20 mouse cellular contexts compared by ENCODE assay signal in genomic region chr10:86838827-86839226, GRCm38 (mm10).
"Had no signal": no experiment of that assay in that cellular context is flagged by ENCODE, and none has a peak within 500 bp of the region (broad histone marks: within the 10 kb centered on the region; RNA-seq: fewer than 3 reads in every experiment).

No protein-coding gene starts in this region.

- H3K4me1 ChIP-seq: limb, embryonic 15.5 days; midbrain, embryonic 12.5 days; midbrain, embryonic 15.5 days; neural tube, embryonic 13.5 days had no signal

- H3K27ac ChIP-seq: kidney, postnatal 0 days; limb, embryonic 12.5 days; limb, embryonic 15.5 days; liver, embryonic 14.5 days; midbrain, embryonic 12.5 days; midbrain, embryonic 15.5 days; neural tube, embryonic 13.5 days had no signal

- H3K27me3 ChIP-seq: limb, embryonic 15.5 days; midbrain, embryonic 12.5 days; midbrain, embryonic 15.5 days; neural tube, embryonic 13.5 days had no signal

- H3K9me3 ChIP-seq: limb, embryonic 12.5 days; limb, embryonic 15.5 days; midbrain, embryonic 12.5 days; midbrain, embryonic 15.5 days; neural tube, embryonic 13.5 days had no signal

- H3K4me2 ChIP-seq: limb, embryonic 12.5 days; limb, embryonic 15.5 days; liver, embryonic 11.5 days; lung, embryonic 14.5 days; midbrain, embryonic 12.5 days; midbrain, embryonic 15.5 days; neural tube, embryonic 13.5 days had no signal

- H3K4me3 ChIP-seq: limb, embryonic 12.5 days; limb, embryonic 15.5 days; midbrain, embryonic 12.5 days; midbrain, embryonic 15.5 days; myocyte; neural tube, embryonic 13.5 days had no signal

- ATAC-seq: liver, postnatal 0 days; midbrain, embryonic 15.5 days had no signal

- H3K36me3 ChIP-seq: limb, embryonic 12.5 days; midbrain, embryonic 12.5 days had no signal

- DNase-seq: kidney, adult 2 months; kidney, postnatal 25 days; left cerebral cortex, postnatal 4 days; liver, postnatal 0 days; lung, embryonic 14.5 days; lung, postnatal 14 days; lung, postnatal 4 days; retina, postnatal 1 day; right cerebral cortex, postnatal 25 days; thymus, adult 18-20 months; thymus, postnatal 36 days had no signal

- H3K9ac ChIP-seq: limb, embryonic 12.5 days; limb, embryonic 15.5 days; liver, embryonic 14.5 days; liver, postnatal 0 days; lung, embryonic 14.5 days; midbrain, embryonic 12.5 days; midbrain, embryonic 15.5 days; neural tube, embryonic 13.5 days had no signal
